Mouse (Mus musculus): ENCODE results near the gene Hoxd4.

The Hoxd4 gene

GRCm38 (mm10) chr2:74711721-74712621 lies at the start of gene Hoxd4, which contains the start of gene Hoxd3:
Gene Hoxd4 (plus strand): TSS chr2:74711929.
Gene Hoxd3 (plus strand): TSS chr2:74711927.
- in situ Hi-C loops (cut with MboI, MseI), result no loop called here

GRCm38 (mm10) chr2:74663291-74663925 lies 48.3 kb upstream of the Hoxd4 start:
- in situ Hi-C loops (cut with MboI, MseI), result loop anchor here (25.0 kb wide), 1 partner anchor 701 kb away; no protein-coding TSS in a partner anchor

GRCm38 (mm10) chr2:74666411-74666810 lies 45.3 kb upstream of the Hoxd4 start:
- in situ Hi-C loops (cut with MboI, MseI), result loop anchor here (25.0 kb wide), 1 partner anchor 704 kb away; no protein-coding TSS in a partner anchor

- in situ Hi-C loops (cut with MboI, MseI), result loop anchor here (25.0 kb wide), 1 partner anchor 705 kb away; no protein-coding TSS in a partner anchor
Observed at GRCm38 (mm10) chr2:74667191-74667841, 44.4 kb upstream of the Hoxd4 start.

GRCm38 (mm10) chr2:74667842-74668357 lies 43.8 kb upstream of the Hoxd4 start, which contains the start of gene Hoxd13:
Gene Hoxd13 (plus strand): TSS chr2:74668310.
- in situ Hi-C loops (cut with MboI, MseI), result loop anchor here (25.0 kb wide), 1 partner anchor 706 kb away; no protein-coding TSS in a partner anchor

GRCm38 (mm10) chr2:74668370-74669229 lies 43.1 kb upstream of the Hoxd4 start:
- in situ Hi-C loops (cut with MboI, MseI), result loop anchor here (25.0 kb wide), 1 partner anchor 706 kb away; no protein-coding TSS in a partner anchor

- in situ Hi-C loops (cut with MboI, MseI), result loop anchor here (25.0 kb wide), 1 partner anchor 707 kb away; no protein-coding TSS in a partner anchor
Observed at GRCm38 (mm10) chr2:74669230-74669578, 42.5 kb upstream of the Hoxd4 start.

GRCm38 (mm10) chr2:74669650-74670235 lies 42.0 kb upstream of the Hoxd4 start:
- in situ Hi-C loops (cut with MboI, MseI), result loop anchor here (25.0 kb wide), 1 partner anchor 707 kb away; no protein-coding TSS in a partner anchor

- in situ Hi-C loops (cut with MboI, MseI), result loop anchor here (25.0 kb wide), 1 partner anchor 708 kb away; no protein-coding TSS in a partner anchor
Observed at GRCm38 (mm10) chr2:74670632-74671188, 41.0 kb upstream of the Hoxd4 start.

GRCm38 (mm10) chr2:74671847-74672246 lies 39.9 kb upstream of the Hoxd4 start:
- in situ Hi-C loops (cut with MboI, MseI), result loop anchor here (25.0 kb wide), 1 partner anchor 710 kb away; no protein-coding TSS in a partner anchor

- in situ Hi-C loops (cut with MboI, MseI), result loop anchor here (25.0 kb wide), 1 partner anchor 710 kb away; no protein-coding TSS in a partner anchor
Observed at GRCm38 (mm10) chr2:74672481-74673362, 39.0 kb upstream of the Hoxd4 start.

GRCm38 (mm10) chr2:74673835-74674425 lies 37.8 kb upstream of the Hoxd4 start:
- in situ Hi-C loops (cut with MboI, MseI), result loop anchor here (25.0 kb wide), 1 partner anchor 712 kb away; no protein-coding TSS in a partner anchor

- in situ Hi-C loops (cut with MboI, MseI), result loop anchor here (25.0 kb wide), 1 partner anchor 713 kb away; no protein-coding TSS in a partner anchor
Observed at GRCm38 (mm10) chr2:74674881-74675665, 36.7 kb upstream of the Hoxd4 start, which contains the start of gene Hoxd12. Gene Hoxd12 (plus strand): TSS chr2:74675013.

GRCm38 (mm10) chr2:74675666-74676282 lies 36.0 kb upstream of the Hoxd4 start:
- in situ Hi-C loops (cut with MboI, MseI), result no loop called here

GRCm38 (mm10) chr2:74676376-74677052 lies 35.2 kb upstream of the Hoxd4 start:
- in situ Hi-C loops (cut with MboI, MseI), result no loop called here

GRCm38 (mm10) chr2:74677106-74677505 lies 34.6 kb upstream of the Hoxd4 start:
- in situ Hi-C loops (cut with MboI, MseI), result no loop called here
